Mouse (Mus musculus): Measurements from ENCODE around the gene Endou.

DNA sequence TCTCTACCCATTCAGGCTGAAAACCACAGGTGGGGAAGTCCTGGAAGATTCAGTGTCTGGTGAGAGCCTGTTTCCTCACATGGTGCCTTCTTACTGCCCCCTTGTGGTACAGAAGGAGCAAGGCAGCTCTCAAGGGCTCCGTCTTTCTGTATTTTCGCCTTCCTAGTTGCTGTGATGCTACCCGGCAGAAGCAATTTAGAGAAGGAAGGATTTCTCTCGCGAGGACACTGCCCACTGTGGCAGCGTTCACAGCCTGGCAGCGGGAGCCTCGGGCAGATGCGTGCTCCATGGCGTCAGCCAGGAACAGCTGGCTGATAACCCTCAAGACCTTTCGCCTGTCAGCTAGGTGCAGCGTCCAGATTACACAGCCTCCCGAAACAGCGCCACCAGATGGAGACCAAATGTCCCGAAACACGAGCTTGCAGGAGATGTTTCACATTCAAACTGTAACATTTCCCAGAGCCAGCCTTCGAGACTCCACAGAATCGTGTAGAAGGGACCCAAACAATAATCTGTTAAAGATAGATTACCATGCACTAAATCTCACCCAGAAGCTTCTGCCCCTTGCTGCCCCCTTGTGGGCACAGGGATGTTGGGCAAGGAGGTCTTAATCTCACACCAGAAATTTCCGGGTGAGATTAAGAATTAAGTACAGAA, 67.3 kb downstream of the Endou start:
- no peak for TF ChIP-seq POLR2A (IDR thresholded peaks at IDR 0.05; ENCODE audit: borderline replicate concordance, extremely low read depth, low read depth, low read length)
- TF ChIP-seq CTCF (IDR thresholded peaks at IDR 0.05; ENCODE audit: insufficient read depth, low read length): peak; percentile 86
